Mouse (Mus musculus): ENCODE data around the gene A3galt2. TPM values are rescaled to one million over a fixed set of nuclear protein-coding genes. Genes with fewer than 3 reads are reported as not detected.

The A3galt2 gene
- polyA plus RNA-seq, 1 experiment from 2014 or later: 0.04 TPM

DNA sequence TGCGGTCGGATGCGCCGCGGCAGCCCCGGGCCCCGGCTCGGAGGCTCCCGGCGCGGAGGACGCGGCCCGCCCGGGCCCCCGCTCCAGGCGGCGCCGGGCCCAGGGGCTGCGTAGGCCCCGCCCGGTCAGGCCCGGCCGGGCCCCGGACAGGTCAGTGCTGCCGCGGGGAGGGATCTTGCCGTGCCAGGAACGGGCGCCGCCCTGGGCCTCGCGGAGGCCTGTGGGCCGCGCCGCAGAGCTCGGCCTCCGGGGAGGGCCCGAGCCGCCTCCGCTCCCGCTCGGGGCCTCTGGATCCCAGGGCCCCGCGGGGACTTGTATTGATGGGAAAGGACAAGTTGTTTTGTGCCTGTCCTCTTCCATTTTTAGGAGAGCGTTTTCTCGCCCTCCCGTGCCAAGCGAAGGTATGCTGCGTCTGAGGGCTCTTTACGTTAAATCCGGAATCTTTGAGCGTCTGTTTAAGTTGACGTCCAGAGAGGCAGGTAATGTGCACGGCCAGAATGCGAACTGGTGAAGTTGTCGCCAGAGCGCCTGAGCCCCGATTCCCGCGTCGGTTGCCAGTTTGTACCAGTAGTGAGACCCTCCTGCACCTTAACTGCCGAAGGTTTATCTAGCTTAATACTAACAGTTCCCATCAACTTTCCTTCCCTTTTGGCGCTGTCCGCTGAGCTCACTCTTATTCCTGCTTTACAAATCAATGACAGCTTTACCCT lies 27.3 kb upstream of the A3galt2 start:
- DNase-seq (ENCODE audit: low spot score): peak; percentile 38

- no peak for DNase-seq (ENCODE audit: low spot score)
These were observed 26.7 kb upstream of the A3galt2 start for GRCm38 (mm10) chr4:128728431-128728851.

- DNase-seq (ENCODE audit: low spot score): no peak
These were observed 26.0 kb upstream of the A3galt2 start for GRCm38 (mm10) chr4:128729033-128729708.

DNA sequence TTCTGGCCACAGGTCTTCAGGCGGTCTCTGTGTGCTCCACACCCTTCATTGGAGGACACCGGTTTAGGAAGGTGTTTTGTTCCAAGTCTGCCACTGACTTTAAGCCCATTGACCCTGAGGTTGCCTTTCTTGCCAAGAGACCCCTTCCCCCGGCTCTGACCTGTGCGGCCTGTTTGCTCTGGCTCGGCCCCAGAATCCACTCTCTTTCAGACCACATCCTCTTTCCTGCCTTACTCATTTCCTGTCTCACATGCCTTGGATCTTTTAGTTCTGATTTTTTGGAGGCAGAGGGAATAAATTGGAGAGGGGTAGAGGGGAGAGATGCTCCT lies 25.5 kb upstream of the A3galt2 start:
- no peak for DNase-seq (ENCODE audit: low spot score)

GRCm38 (mm10) chr4:128730271-128730670 lies 24.9 kb upstream of the A3galt2 start:
- no peak for DNase-seq (ENCODE audit: low spot score)

DNA sequence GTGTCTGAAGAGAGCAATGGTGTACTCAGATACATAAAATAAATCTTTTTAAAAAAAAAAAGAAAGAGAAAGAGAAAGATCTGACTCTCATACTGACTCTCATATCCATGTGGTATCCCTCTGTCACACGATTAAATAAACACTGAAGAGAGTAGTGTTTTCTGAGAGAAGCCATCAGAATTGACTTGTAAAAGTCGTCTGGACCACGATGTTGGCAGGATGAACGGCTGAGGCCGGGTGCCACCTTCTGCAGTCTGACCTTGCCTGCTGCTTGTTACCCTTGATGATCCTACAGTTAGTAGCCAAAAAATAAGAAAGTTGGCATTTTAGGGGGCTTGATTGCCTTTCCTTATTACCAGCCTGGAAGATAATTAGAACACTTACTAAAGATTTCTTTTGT lies 22.4 kb upstream of the A3galt2 start:
- DNase-seq (ENCODE audit: low spot score): no peak

GRCm38 (mm10) chr4:128733496-128733895 lies 21.7 kb upstream of the A3galt2 start:
- DNase-seq (ENCODE audit: low spot score): no peak

GRCm38 (mm10) chr4:128734217-128734616 lies 20.9 kb upstream of the A3galt2 start:
- DNase-seq (ENCODE audit: low spot score): no peak

DNA sequence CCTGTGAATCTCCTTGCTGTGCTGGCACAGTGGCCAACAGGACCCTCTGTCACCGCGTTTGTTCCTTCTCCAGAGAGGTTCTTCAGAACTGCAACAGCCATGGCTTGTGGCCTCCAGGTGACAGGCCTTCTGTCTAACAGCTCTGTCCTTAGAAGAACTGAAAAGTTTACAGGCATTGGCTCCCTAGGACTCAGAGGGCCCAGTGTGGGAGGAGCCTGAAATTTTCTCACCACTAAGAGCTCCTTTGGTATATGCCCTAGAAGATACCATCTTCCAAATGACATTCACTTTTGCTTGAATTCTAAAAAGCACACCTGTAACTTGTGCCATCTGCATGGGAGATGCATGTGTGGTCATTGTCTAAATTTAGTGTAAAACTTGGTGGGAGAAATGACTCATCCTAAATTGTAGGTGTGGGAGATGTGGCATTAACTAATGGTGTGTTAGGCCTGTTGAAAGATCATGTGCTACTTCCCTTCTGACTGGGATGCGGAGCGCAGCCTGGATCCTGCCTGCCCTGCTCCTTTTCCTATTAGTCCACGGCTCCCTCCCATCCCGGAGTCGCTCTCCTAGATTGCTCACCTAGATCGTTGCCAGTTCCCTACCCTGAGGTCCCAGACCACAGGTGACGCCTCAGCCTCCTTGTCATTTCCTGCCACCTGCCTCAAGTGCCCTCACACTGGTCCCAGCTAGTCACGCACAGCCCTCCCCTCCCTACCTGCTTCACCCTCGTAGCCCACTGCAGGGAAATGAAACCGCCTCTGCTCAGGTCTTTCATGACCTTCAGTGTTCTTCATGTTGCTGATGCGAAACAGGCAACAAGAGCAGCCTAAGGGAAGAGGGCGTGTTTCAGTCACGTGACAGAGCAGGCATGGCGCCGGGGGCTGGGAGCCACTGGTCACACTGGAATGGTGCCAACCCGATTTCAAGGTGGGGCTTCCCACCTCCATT lies 20.2 kb upstream of the A3galt2 start:
- peak; percentile 75 for DNase-seq (ENCODE audit: low spot score)

DNA sequence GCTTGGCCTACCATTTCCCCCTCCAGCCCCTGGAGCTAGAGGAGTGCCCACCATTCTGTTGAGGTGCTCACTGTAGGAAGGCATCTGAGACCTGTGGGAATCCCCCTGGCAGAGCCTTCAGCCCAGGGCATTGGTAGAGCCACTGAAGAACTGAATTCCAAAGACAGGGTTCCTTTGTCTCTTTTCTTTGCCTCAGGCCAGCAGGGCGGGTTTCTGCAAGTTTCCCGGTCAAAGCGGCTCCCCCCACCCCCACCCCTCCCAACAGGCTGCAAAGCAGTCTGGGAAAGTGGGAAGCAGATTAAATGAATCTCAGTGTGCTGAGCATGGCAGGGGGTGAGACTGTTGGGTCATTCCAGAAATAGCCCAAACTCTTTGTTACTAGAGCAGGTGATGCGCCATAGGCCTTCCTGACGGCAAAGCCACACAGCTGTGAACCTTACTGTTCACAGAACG lies 18.0 kb upstream of the A3galt2 start:
- DNase-seq (ENCODE audit: low spot score): no peak

DNA sequence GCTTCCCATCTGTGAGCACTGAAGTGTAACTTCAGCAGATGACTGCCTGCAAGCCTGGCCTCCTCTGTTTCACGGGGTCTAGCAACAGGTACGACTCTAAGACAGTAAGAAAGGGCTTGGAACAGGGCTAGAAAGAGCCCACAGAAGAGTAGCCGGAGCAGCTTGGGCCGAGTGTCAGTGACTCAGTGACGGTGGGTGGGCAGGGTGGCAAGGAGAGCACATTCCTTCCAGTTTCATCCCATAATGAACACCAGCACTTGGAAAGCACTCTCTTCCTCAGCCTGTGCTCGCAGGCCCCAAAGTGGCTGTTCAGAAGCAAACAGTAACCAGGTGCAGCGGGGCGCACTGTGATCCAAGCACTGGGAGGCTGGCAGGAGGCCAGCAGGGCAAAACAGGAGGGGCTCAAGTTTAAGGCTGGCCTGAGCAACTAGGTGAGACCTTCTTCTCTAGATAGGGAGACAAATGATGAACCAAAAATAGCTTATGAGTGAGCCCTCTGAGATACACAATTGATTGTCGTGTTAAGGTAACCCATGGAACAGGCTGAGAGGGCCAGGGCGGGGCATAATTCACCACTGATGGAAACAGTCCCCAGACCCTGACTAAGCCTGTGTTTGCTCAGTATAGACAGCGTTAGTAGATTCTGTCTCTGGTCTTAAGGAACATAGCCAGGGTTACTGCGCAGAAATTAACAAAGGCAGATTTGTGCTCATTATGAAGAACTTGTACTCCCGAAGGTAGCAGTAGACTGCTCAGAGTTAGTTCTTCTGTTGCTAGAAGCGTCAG lies 17.1 kb upstream of the A3galt2 start:
- no peak for DNase-seq (ENCODE audit: low spot score)

DNA sequence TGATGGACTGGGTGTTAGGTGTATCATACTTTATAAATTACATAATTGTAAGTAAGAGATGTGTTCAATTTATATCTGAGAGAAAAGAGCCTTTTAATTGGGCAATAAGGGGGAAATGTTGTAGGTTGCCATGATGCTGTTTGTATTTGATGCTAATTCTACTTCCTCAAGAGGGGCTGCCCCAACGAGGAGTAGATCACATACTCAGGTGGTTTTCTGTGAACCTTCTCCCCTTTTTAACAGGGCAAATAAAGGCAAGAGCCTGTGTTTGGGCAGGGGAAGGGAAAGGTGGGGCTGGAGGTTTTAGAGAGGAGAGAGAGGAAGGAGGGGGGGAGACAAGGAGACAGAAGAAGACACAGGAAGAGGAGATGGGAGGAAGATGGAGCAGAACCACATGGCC lies 14.3 kb upstream of the A3galt2 start:
- DNase-seq (ENCODE audit: low spot score): no peak

DNA sequence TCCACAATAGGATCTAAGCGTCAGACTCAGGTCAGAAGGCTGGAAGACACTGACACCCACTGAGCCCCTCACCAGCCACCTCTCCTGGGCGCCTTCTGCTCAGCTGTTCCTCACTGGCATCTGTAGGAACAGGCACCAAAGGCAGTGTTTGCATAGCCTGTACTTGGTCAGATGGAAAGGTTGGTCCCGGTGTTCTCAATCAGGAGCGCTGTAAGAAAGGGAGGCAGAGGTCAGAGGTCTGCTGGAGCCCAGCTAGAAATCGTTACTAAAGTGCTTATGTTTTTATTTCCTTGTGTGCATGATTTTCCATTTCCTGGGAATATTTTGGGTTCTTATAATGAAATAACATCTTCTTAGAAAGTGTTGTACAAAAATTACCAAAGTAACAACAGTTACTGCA lies 13.3 kb upstream of the A3galt2 start:
- DNase-seq (ENCODE audit: low spot score): no peak

DNA sequence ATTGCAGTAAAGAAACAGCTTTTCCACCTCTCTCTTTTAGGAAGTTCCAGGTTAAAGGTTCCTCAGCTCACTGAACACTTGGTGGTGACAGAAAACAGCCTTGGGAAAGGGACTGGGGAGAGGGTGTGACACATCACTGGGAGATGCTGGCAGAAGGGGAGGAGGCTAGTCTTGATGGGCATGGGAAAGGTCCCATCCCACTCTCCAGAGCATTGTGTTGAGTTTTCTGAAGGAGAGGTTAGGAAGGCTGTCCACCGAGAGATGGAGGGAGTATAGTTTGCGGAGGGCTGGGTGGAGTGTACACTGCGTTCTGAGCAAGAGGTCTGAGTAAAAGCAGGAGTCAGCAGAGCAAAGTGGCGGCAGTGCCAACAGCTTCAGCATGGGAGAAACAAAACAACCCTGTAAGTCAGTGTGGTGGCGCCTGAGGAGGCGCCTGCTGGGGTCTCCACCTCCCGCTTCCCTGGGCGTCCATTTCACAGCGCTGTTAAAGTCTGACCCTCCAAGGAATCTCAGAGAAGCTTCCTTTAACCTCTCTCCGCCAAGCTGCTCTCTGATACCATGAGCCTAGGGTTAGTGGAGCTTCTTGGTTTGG lies 12.7 kb upstream of the A3galt2 start:
- no peak for DNase-seq (ENCODE audit: low spot score)

GRCm38 (mm10) chr4:128743031-128743626 lies 12.0 kb upstream of the A3galt2 start:
- DNase-seq (ENCODE audit: low spot score): no peak

DNA sequence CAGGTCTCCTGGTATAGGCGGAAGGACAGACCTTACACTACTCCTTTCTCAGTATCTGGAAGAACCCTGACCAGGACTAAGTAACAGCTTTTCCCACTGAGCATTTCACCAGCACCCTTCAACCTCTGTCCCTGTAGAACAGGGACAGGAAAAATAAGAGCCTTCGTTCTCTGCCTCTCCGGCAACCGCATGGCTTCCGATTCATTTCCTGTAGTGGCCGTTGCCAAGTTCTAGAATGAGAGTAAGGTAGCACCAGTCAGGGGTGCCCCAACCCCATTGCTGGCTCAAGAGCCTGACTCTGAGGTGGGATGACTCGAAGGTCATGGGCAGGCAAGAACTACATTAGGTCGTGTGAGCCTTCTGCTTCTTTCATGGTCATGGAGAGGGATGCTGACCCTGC lies 10.0 kb upstream of the A3galt2 start:
- DNase-seq (ENCODE audit: low spot score): no peak

DNA sequence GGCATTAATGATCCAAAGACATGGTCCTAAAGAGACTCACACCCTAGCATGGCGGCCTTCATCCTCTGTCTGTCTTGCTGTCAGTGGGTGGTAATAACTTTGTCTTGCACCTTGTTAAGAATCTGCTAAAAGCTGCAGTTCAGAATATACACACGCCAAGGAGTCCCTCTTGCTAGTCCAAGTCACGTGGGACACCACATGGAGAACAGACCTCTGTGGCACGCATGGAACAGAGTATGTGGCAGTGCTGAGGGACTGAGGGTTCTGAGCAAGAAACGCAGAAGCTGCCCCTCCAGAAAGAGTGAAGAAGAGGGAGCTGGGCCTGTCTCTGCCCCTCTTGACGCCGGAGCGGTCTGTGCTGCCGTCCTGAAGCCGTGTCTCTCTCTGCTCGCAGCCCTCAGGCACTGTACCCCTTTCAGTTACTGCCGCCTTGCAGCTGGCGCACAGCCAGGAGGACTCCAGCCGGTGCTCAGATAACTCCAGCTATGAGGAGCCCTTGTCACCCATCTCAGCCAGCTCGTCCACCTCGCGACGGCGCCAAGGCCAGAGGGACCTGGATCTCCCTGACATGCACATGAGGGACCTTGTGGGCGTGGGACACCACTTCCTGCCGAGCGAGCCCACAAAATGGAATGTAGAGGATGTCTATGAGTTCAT lies 7.4 kb upstream of the A3galt2 start:
- DNase-seq (ENCODE audit: low spot score): no peak

DNA sequence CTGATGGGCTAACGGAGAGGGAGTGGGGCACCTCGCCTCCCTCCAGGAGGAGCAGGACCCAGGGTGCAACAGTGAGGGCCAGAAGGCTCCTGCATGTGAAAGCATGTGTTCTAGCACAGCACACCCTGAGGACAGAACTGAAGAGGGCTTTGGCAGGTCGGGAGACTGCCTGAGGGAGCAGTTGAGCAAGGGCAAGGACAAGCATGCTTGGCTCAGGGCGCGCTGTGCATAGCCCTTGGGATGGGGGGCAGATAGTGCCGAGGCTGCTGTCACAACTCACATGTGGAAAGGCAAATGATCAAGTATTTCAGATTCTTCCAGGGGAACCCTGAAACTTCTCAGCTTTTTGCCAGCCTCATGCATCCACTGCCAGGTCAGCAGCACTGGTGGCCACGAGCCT lies 6.9 kb upstream of the A3galt2 start:
- no peak for DNase-seq (ENCODE audit: low spot score)

GRCm38 (mm10) chr4:128751006-128751405 lies 4.2 kb upstream of the A3galt2 start:
- no peak for DNase-seq (ENCODE audit: low spot score)

Data from thymus, postnatal 0 days (tissue).